Mouse (Mus musculus): ENCODE data around the gene Mul1.

GRCm38 (mm10) chr4:138491088-138491487 lies 56.6 kb downstream of the Mul1 start:
- no peak for TF ChIP-seq CTCF (IDR thresholded peaks at IDR 0.05; ENCODE audit: extremely low read depth, insufficient read length, insufficient replicate concordance, low read depth, low read length)
- TF ChIP-seq POLR2A (IDR thresholded peaks at IDR 0.05; ENCODE audit: low read depth, low read length) = no peak

Measured in small intestine, adult 2 months (tissue).